Mouse (Mus musculus) myocyte (in vitro differentiated cells): ENCODE measurements at regions not wholly inside any gene's neighbourhood (a gene's known extent, or its start where the extent isn't known, plus 50 kb on each side); places are given as distances from the start of the nearest gene placed in this dataset.
A peak's percentile ranks its signal among the peaks of the same experiment; 100 is the strongest.

ENCODE experiments used
- H3K27me3 ChIP-seq: one replicate; pipeline ENCODE4 v1.6.1; 2011; ENCODE audit not compliant: control insufficient read depth, insufficient read depth, insufficient read length
- H3K36me3 ChIP-seq: one replicate; pipeline ENCODE4 v1.6.1; 2011; ENCODE audit not compliant: control insufficient read depth, insufficient read depth
- H3K4me2 ChIP-seq: one replicate; pipeline ENCODE4 v1.6.1; 2011; ENCODE audit warnings: low read depth, control low read depth
- H3K4me3 ChIP-seq: one replicate; pipeline ENCODE4 v1.5.1; 2011; ENCODE audit warnings: mild to moderate bottlenecking, control low read depth, moderate library complexity
- H3K79me2 ChIP-seq: one replicate; pipeline ENCODE4 v1.6.1; 2011; ENCODE audit not compliant: control insufficient read depth, insufficient read depth
- H3ac ChIP-seq: one replicate; pipeline ENCODE4 v1.6.1; 2011; ENCODE audit not compliant: control insufficient read depth, insufficient read length
- CEBPB ChIP-seq: IDR thresholded peaks from 2 replicates; pipeline ENCODE4 v1.6.1; 2011; ENCODE audit warnings: mild to moderate bottlenecking, moderate library complexity; ENCODE audit not compliant: poor library complexity, insufficient read depth, severe bottlenecking
- E2F4 ChIP-seq: IDR thresholded peaks from one replicate; pipeline ENCODE4 v1.6.1; 2011; ENCODE audit warnings: mild to moderate bottlenecking, control low read depth, moderate library complexity; ENCODE audit not compliant: insufficient read depth
- MAX ChIP-seq: IDR thresholded peaks from one replicate; pipeline ENCODE4 v1.6.1; 2011; ENCODE audit warnings: low read depth, mild to moderate bottlenecking, control low read depth
- MYOD1 ChIP-seq, 3 experiments: IDR thresholded peaks; one replicate each; pipeline ENCODE4 v1.6.1; 2011; ENCODE audit warnings: control low read depth in 2 of 3, low read depth in 2 of 3, mild to moderate bottlenecking in 2 of 3, moderate library complexity in 1 of 3; ENCODE audit not compliant: insufficient read length in 2 of 3, control insufficient read depth in 1 of 3
- MYOG ChIP-seq, 3 experiments: IDR thresholded peaks; one replicate each; pipeline ENCODE4 v1.6.1; 2011; ENCODE audit warnings: control low read depth in 2 of 3, low read depth in 2 of 3, mild to moderate bottlenecking in 2 of 3; ENCODE audit not compliant: insufficient read length in 2 of 3, control insufficient read depth in 1 of 3, insufficient read depth in 1 of 3
- POLR2A ChIP-seq: IDR thresholded peaks from one replicate; pipeline ENCODE4 v1.6.1; 2011; ENCODE audit warnings: low read depth, mild to moderate bottlenecking, control low read depth, moderate library complexity; ENCODE audit not compliant: insufficient read length
- POLR2AphosphoS2 ChIP-seq: IDR thresholded peaks from one replicate; pipeline ENCODE4 v1.6.1; 2011; ENCODE audit warnings: low read depth, control low read depth; ENCODE audit not compliant: insufficient read length
- REST ChIP-seq: IDR thresholded peaks from one replicate; pipeline ENCODE4 v1.6.1; 2011; ENCODE audit warnings: mild to moderate bottlenecking, control low read depth, moderate library complexity; ENCODE audit not compliant: insufficient read depth, insufficient read length
- SRF ChIP-seq: IDR thresholded peaks from one replicate; pipeline ENCODE4 v1.6.1; 2011; ENCODE audit warnings: low read depth; ENCODE audit not compliant: control insufficient read depth, insufficient read length
- TCF12 ChIP-seq: IDR thresholded peaks from one replicate; pipeline ENCODE4 v1.6.1; 2011; ENCODE audit warnings: mild to moderate bottlenecking, control low read depth; ENCODE audit not compliant: poor library complexity, insufficient read depth, severe bottlenecking
- TCF3 ChIP-seq: IDR thresholded peaks from one replicate; pipeline ENCODE4 v1.6.1; 2011; ENCODE audit warnings: low read depth, control low read depth; ENCODE audit not compliant: insufficient read length
- USF1 ChIP-seq: IDR thresholded peaks from one replicate; pipeline ENCODE4 v1.6.1; 2011; ENCODE audit warnings: low read depth, mild to moderate bottlenecking, control low read depth, moderate library complexity

- no peaks in the 10 kb centered on the region for H3K27me3 ChIP-seq
- H3K79me2 ChIP-seq = no peaks in the 10 kb centered on the region
- H3K36me3 ChIP-seq = no peaks in the 10 kb centered on the region
- no peak overlapping the region for H3K4me2 ChIP-seq
- no peak for TF ChIP-seq MAX
- TF ChIP-seq E2F4 = no peak
- no peak for TF ChIP-seq MYOD1 (IDR thresholded peaks at IDR 0.05; ENCODE audit: control insufficient read depth in 1 of 3, insufficient read length in 2 of 3, low read depth in 2 of 3)
- TF ChIP-seq TCF3 = no peak
- no peak for TF ChIP-seq CEBPB
- no peak for TF ChIP-seq POLR2A
- no peak overlapping the region for H3K4me3 ChIP-seq
- no peak overlapping the region for H3ac ChIP-seq
These were observed 123.5 kb downstream of the Ackr3 start for GRCm38 (mm10) chr1:90327237-90327636.

- Histone ChIP-seq H3K79me2 (no peaks in the 10 kb centered on the region), H3K36me3 (no peaks in the 10 kb centered on the region), H3K4me2 (no peak overlapping the region), H3K4me3 (no peak overlapping the region), H3K27me3 (no peaks in the 10 kb centered on the region), H3ac (no peak overlapping the region)
- no peak for TF ChIP-seq REST
- TF ChIP-seq POLR2A = no peak
- no peak for TF ChIP-seq CEBPB
- no peak for TF ChIP-seq MAX
- no peak for TF ChIP-seq TCF12
- no peak for TF ChIP-seq MYOG (IDR thresholded peaks at IDR 0.05; ENCODE audit: control insufficient read depth in 1 of 3, insufficient read depth in 1 of 3, insufficient read length in 2 of 3, low read depth in 2 of 3)
- TF ChIP-seq POLR2AphosphoS2 = no peak
- TF ChIP-seq MYOD1 (IDR thresholded peaks at IDR 0.05; ENCODE audit: control insufficient read depth in 1 of 3, insufficient read length in 2 of 3, low read depth in 2 of 3) = no peak
- no peak for TF ChIP-seq TCF3
- no peak for TF ChIP-seq E2F4
- no peak for TF ChIP-seq SRF
- TF ChIP-seq USF1 = no peak
These were observed 128.8 kb downstream of the Ackr3 start for GRCm38 (mm10) chr1:90332531-90332930.

GRCm38 (mm10) chr1:90333676-90334430 lies 130.1 kb downstream of the Ackr3 start:
- H3K27me3 ChIP-seq = no peaks in the 10 kb centered on the region
- H3K4me2 ChIP-seq = no peak overlapping the region
- H3K79me2 ChIP-seq = no peaks in the 10 kb centered on the region
- H3ac ChIP-seq = no peak overlapping the region
- TF ChIP-seq POLR2A (no peak), SRF (no peak), MAX (no peak), POLR2AphosphoS2 (no peak), MYOD1 (IDR thresholded peaks at IDR 0.05; ENCODE audit: control insufficient read depth in 1 of 3, insufficient read length in 2 of 3, low read depth in 2 of 3) (no peak), TCF3 (no peak), TCF12 (no peak)
- no peak overlapping the region for H3K4me3 ChIP-seq
- no peaks in the 10 kb centered on the region for H3K36me3 ChIP-seq

- Histone ChIP-seq H3K79me2 (no peaks in the 10 kb centered on the region), H3K4me3 (no peak overlapping the region), H3K36me3 (no peaks in the 10 kb centered on the region), H3K4me2 (peak overlapping the region; percentile 47), H3ac (no peak overlapping the region), H3K27me3 (no peaks in the 10 kb centered on the region)
- TF ChIP-seq TCF3 = no peak
- no peak for TF ChIP-seq MAX
- peak in 2 of 3 experiments; percentile 10 to 77 for TF ChIP-seq MYOG (IDR thresholded peaks at IDR 0.05; ENCODE audit: control insufficient read depth in 1 of 3, insufficient read depth in 1 of 3, insufficient read length in 2 of 3, low read depth in 2 of 3)
- peak in 2 of 3 experiments; percentile 64 for TF ChIP-seq MYOD1 (IDR thresholded peaks at IDR 0.05; ENCODE audit: control insufficient read depth in 1 of 3, insufficient read length in 2 of 3, low read depth in 2 of 3)
- no peak for TF ChIP-seq CEBPB
- TF ChIP-seq REST = no peak
These were observed 131.4 kb downstream of the Ackr3 start for GRCm38 (mm10) chr1:90335001-90335747.

GRCm38 (mm10) chr1:90337876-90338316 lies 134.1 kb downstream of the Ackr3 start:
- Histone ChIP-seq H3ac (no peak overlapping the region), H3K79me2 (no peaks in the 10 kb centered on the region), H3K4me2 (no peak overlapping the region), H3K36me3 (no peaks in the 10 kb centered on the region), H3K4me3 (no peak overlapping the region), H3K27me3 (no peaks in the 10 kb centered on the region)
- TF ChIP-seq TCF3 (peak; percentile 27), MYOD1 (IDR thresholded peaks at IDR 0.05; ENCODE audit: control insufficient read depth in 1 of 3, insufficient read length in 2 of 3, low read depth in 2 of 3) (peak; percentile 55 to 90 (median 70)), TCF12 (no peak), MYOG (IDR thresholded peaks at IDR 0.05; ENCODE audit: control insufficient read depth in 1 of 3, insufficient read depth in 1 of 3, insufficient read length in 2 of 3, low read depth in 2 of 3) (peak; percentile 67 to 92 (median 84)), REST (no peak)
